Mouse (Mus musculus) frontal cortex, adult (tissue): ENCODE results near the gene Thyn1.
A peak's percentile ranks its signal among the peaks of the same experiment; 100 is the strongest.

Source experiments
- ATAC-seq: cut with Nextera tagmentation; 2 replicates; pipeline ENCODE4 v1.9.2; 2017; ENCODE audit warnings: mild to moderate bottlenecking, moderate library complexity, mixed read lengths; ENCODE audit not compliant: low TSS enrichment

Thyn1 gene

DNA sequence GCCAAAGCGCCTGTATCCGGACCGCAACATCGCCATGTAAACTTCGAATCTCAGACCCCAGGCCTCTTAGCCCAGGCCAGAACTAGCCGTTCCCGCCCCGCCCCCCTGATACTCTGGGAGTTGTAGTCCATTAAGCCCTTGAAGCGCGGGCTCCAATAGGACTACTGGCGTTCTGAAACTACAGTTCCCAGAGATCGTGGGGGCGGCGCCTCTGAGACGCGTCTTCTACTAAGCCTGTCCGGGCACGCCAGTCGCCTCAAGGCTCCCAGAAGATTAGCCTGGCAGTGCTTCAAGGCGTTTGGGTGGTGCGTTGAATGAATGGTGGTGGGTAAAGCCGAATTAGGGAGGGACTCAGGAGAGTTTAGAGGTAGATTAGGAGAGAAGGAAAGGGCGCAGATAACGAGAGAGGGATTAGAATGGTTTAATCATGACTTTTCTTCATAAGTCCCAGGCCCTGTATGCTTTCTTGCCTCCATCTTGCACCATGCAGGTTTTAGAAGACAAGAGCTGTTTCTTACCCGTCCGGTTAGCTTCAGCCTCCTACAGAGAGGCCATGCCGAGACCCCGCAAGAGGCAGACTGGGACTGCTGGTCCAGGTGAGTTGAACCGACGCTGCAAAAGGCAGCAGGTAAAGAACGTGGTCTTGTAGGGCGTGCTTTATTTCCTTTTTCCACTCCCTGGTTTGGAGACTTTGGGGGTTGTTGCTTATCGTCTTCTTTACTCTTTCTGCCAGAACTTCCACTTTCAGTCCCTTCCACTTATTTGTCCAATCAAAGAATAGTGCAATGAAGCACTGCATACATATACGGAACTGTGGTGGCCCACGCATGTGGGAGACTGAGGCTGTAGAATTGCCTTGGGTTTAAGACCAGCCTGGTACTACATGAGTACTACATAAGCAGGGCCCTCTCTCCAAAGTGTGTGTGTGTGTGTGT, at the start of gene Thyn1, which contains the start of gene Acad8:
Gene Thyn1 (plus strand): TSS at position 250 of the 935 bp plus-strand sequence.
Gene Acad8 (minus strand): TSS at position 106 of the 935 bp plus-strand sequence.
- peak; percentile 98 for ATAC-seq

DNA sequence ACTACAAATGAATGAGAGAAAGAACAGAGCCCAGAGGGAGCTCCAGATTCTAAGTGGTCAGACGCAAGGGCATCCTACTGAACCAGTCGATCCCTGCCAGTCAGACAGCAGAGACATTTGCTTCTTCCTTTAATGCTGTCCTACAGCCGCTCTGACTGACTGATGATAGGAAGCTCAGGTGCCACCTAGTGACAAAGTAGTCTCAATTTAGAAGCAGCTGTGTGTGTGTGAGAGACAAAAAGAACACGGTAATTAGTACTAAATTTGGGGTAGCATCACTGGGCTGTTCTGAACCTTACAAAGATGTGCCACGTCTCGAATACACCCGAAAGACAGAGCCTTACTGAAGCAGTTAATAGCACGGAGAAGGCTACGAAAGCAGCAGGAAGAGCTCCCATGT, 21.8 kb upstream of the Thyn1 start:
- ATAC-seq, result no peak

DNA sequence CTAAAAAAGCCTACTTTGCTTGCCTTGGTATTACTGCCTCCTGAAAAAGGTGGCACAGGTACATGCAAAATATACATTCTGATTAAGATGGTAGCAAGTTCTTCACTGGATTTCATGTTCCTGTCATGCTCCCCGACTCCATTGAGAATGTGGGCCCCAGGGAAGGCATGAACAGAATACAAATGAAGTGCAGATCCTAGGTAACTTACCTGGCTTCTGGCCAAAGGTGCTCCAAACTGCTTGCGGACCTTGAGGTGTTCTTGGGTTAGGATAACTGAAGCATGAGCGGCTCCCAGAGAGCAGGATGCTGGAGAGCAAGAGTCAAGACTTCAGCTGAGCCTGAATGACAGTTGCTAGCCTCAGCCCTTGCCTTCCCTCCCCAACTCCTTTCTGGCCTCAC, 20.7 kb upstream of the Thyn1 start:
- no peak for ATAC-seq

DNA sequence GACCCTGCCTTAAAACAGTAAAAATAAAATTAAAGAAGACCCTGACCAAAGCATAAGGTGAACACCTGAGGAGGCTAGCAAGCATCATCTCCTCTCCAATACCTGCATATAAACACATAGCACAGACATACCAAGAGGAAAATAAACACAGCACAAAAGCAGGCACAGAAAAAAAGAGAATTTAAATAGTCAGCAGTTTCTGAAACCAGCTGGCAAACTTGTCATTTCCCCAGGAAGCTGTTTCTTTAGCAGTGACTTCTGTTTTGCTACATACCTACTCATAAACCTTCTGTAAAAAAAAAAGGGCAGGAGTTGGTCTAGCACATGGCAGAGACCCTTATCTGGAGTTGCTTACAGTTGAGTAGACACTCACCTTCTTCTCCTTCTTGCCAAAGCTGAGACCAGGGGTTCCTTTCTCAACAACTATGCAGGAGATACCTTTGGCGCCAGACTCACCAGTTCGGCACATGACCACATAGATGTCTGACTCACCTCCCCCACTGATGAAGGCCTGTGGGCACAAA, 14.4 kb upstream of the Thyn1 start:
- no peak for ATAC-seq

- no peak for ATAC-seq
These were observed 13.7 kb upstream of the Thyn1 start for GRCm38 (mm10) chr9:26985668-26986277.

DNA sequence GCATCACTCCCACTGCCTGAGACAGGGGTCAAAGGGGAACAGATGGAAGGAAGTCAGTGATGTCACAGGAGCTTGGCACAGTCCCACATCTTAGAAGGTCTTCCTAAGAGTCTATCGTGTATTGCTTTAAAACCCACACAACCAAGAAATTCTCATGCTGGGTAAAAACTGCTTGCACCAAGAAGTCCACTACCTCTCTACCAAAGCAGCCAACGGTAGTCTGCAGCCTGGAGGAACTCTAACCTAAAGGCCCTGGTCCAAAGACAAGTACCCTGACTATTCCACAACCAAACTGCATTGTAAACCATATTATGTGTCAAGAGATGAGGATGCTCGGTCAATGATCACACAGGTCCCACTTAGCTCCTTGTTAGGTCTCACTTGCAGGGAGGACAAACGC, 9.3 kb upstream of the Thyn1 start:
- ATAC-seq, result no peak

DNA sequence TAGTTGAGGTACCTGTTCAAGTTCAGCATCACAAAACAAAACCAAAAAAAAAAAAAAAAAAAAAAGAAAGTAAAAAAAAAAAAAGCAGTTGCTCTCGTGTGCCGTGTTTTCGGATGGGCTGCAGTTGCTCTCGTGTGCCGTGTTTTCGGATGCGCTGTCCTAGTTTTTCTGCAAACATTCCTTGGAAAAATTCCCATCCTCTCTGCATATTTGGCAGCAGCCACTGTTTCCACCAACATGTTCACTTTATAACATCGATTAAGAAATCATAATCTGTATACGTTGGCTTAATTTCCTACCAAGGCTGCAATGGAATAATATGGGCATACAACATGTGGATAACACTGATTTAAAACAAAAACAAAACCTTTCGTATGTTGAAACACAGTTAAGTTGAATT, 6.4 kb upstream of the Thyn1 start:
- no peak for ATAC-seq

DNA sequence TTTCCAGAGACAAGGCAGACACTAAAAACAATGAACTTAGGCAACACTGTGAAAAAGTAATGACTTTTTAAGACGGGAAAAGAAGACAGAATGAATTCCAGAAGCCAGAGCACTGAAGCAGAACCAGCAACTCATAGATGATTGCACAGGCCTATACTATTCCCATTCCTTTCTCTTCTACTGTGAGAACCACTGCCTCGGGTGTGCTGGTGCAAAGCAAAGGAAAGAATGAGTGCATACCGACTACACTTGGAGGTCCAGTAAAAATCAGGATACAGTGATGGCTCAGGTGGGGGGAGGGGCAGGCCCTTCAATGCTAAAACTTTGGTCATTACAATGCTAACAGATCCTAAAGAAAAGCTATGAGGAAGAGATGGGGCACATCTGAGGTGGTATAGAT, 5.6 kb upstream of the Thyn1 start:
- ATAC-seq, result no peak

DNA sequence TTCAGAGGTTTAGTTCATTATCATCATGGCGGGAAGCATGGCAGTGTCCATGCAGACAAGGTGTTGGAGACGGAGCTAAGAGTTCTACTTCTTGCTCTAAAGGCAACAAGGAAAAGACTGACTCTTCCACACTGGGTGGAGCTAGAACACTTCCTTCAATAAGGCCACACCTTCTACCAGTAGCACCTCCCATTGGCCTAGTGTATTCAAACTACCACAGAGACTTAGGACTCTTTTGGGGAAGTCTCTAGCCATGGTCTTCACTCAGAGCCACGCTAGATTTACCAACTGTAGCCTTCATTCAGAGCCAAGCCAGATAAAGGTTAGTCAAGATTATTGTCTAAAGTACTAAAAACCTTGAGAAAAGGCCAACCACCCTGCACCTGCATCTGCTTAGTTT, 2.4 kb upstream of the Thyn1 start:
- no peak for ATAC-seq

DNA sequence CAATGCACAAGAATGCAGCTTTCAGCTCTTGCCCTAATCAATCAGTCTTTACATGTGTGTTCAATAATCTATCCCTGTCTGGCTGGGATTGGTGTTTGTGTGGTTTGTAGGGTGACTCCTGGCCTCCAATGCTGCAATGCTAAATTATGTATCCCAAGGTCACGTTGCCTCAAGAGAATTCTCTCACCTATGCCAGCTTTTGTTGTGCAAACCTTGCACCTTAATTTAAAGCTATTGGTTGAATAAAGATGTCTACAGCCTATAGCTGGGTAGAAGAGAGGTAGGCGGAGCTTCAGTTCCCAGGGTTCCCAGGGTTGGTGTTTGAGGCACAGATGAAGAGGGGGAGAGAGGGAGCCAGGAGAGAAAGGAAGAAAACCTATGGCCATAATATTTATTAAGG, 2.0 kb upstream of the Thyn1 start:
- no peak for ATAC-seq

- peak; percentile 54 for ATAC-seq
These were observed 645 bp upstream of the Thyn1 start for GRCm38 (mm10) chr9:26998669-26999460.

GRCm38 (mm10) chr9:27005231-27005630, 5.7 kb downstream of the Thyn1 start:
- no peak for ATAC-seq

- ATAC-seq, result peak; percentile 36
These were observed 6.4 kb downstream of the Thyn1 start for GRCm38 (mm10) chr9:27005933-27006332.

GRCm38 (mm10) chr9:27006866-27007265, 7.4 kb downstream of the Thyn1 start:
- no peak for ATAC-seq

DNA sequence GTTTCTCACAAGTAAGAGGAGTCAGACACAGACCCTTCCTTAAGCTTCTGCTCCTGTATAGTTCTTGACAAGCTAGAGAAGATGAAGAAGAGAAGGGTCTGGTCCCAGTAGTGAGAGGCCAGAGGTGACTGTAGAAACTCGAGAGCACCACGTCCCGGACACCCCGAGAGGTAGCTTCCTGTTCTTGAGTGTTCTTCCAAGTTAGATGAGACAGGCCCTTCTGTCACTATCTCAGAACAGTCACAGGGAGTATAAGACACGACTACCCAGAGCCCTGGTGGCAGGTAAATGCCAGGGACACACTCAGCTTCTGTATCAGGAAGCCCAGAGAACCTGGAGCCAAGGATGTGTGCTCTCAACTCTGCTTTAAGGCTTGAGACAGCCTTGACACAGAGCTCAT, 9.7 kb downstream of the Thyn1 start:
- no peak for ATAC-seq

GRCm38 (mm10) chr9:27011572-27011971, 12.1 kb downstream of the Thyn1 start:
- ATAC-seq, result no peak

GRCm38 (mm10) chr9:27018961-27019360, 19.5 kb downstream of the Thyn1 start:
- ATAC-seq, result no peak

DNA sequence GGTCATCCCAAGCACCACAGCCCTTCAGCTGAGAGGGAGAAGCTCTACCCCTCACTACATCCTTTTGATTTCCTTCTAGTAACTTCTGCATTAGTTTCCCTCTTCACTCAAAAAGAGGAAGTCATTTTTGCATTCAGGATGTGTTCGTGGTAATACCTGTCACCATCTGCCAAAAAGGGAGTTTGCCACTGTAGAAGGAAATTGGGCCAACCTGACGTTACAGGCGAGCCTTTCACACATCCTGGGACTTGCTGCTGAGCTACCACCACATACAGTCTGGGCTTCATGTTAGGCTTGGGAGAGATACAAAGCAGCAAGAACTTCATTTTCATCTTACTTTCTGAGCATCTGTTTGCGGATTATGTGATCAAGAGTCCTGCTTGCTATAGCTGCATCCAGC, 24.2 kb downstream of the Thyn1 start:
- peak; percentile 38; the same call in 1 of the 2 replicates for ATAC-seq

GRCm38 (mm10) chr9:27026708-27027107, 27.2 kb downstream of the Thyn1 start:
- ATAC-seq, result no peak

DNA sequence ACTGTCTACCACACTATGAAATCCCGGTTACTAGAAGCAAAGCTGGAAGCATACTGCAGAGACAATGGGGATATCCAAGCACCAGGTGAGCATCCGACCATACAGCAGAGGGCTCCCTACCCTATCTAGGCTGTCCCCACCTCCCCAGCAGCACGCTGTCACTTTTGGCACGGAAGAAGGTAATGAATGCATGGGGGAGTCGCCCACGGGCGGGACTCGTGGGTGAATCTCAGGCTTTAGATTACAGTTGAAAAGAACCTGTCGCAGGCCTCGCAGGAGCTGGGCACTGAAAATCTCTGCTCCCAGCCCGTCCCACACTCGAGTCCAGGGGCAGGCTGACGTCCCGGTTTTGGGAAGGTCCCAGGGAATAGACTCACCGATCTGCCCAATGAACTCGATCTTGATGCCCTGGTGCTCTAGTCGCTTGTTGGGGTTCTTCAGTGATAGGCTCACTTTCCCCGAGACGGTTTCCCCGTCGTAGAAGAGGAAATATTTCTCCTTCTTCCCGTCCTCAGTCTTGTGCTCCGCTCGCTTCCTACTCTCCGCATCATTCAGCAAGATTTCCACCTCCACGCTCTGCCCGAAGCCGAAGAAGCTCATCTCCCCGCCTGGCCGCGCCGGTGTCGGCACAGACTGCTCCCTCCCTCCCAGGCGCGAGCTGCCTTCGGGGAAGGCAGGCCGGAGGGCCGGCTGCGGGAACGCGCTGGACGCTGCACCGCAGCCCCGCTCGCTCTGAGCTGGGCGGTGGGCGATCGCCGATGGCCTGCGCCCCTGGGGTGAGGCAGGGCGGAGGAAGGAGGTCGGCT, 29.7 kb downstream of the Thyn1 start:
- ATAC-seq, result peak; percentile 39
